Mouse (Mus musculus) embryo, embryonic 10 days (tissue): ENCODE results near the gene Eps8l3.

Experiments used
- DNase-seq: peaks from one replicate; pipeline ENCODE4 v3.0.0-alpha.2; 2015; ENCODE audit warnings: low spot score

The Eps8l3 gene

DNA sequence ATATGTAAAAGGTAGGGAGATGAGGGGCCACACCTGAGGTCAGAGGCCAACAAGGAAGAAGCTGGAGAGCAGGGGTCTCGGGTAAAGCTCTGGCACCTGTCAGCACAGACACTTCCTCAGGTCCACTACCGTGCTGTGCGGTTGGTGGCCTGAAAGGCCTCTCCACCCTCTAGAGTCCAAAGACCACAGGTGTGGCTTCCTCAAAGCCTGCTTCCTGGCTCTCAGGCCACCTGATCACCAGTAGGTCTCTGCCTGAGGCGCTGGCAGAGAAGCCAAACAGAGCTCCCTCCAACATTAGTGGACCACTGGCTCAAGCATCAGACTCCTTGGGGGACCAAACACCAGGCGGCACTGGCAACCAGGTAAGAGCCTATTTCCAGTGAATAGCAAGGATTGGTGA lies at the start of gene Eps8l3:
Eps8l3 (plus strand) TSS at position 225 of the 400 bp plus-strand sequence.
- DNase-seq: no peak

- DNase-seq: no peak
Observed at GRCm38 (mm10) chr3:107827873-107828405, 49.1 kb upstream of the Eps8l3 start.

GRCm38 (mm10) chr3:107828518-107828917 lies 48.5 kb upstream of the Eps8l3 start:
- no peak for DNase-seq

- DNase-seq: no peak
Observed at GRCm38 (mm10) chr3:107828997-107829396, 48.0 kb upstream of the Eps8l3 start.

DNA sequence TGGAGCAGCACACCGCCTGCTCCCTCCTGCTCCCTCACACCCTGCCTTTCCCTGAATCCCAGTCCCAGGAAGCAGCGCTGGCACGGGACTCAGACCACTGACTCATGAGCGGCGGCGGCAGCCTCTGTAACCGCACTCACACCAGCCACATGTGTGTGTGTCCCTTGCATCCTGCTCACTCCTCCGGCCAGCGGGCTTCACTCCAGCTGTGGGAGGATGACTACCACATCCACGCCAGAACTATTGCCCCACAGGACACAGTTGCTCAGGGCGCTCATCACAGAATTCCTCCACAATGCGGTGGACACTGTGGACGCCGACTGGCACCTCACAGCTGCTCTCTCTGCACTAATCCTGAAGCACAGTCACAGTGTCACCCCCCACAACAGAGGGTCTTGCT lies 47.4 kb upstream of the Eps8l3 start:
- DNase-seq: no peak

DNA sequence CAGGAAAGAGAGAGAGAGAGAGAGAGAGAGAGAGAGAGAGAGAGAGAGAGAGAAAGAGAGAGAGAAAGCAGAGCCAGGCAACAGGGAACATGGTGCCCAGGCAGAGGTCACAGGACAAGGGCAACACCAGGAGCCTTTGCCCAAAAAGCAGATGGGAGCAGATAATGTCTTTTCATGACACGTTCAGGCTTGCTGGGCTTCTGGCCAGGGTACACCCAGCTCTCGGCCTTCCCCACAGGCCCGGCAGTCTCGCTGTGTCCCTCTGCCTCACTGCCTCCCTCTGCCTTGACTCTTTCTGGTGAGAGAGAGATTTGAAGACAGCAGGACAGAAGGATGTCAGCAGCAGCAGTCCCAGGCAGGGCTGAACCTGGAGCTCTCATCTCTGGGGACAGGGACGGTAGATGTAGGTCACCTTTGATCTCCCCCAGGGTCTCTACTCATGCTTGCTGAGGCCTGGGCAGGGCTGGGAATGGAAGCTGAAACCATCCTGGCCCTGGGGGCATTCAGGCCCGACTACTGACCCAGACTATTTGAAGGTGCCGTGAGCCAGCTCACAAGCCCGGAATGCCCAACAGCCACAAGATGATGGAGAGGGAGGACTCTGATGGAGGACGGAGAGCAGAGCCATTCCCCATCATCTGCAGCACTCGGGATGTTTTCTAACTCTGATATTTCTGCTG lies 45.0 kb upstream of the Eps8l3 start:
- no peak for DNase-seq

DNA sequence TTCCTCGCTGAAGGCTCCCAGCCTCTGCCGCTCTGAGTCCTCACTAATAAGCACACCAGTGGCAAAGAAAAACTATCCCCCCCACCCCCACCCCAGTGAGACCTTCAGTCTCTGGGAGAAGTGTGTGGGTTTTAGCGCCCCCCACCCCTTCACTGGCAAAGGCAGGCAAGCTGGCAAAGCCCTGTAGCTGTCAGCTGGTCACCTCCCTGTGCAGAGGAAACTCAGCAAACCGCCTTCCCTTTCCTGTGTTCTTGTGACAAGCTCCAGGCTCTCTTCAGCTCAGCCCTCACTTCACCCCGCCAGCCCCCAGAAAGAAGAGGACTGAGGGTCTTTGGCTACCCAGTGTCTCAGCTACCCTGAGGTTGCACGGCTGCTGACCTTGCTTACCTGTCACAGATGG lies 44.4 kb upstream of the Eps8l3 start:
- no peak for DNase-seq

- no peak for DNase-seq
Observed at GRCm38 (mm10) chr3:107833370-107833769, 43.7 kb upstream of the Eps8l3 start.

GRCm38 (mm10) chr3:107833872-107834341 lies 43.1 kb upstream of the Eps8l3 start:
- DNase-seq: peak; percentile 66

DNA sequence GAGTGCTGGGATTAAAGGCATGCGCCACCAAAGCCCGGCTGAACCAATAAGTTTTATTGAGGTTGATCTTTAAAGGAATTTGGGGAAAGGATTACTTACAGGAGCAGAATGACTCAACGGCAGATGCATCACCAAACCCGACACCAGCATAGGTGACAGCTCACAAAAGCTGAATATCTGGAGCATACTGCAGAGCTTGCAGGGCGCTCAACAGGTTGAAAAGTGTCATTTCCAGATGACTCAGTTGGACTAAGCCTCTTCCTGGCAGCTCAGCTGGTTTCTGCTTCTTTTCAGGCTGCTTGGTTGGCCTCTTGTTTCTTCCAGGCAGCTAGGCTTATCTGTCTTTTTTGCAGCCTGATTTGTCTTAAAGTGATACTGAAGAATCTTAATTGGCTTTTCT lies 41.7 kb upstream of the Eps8l3 start:
- DNase-seq: no peak

DNA sequence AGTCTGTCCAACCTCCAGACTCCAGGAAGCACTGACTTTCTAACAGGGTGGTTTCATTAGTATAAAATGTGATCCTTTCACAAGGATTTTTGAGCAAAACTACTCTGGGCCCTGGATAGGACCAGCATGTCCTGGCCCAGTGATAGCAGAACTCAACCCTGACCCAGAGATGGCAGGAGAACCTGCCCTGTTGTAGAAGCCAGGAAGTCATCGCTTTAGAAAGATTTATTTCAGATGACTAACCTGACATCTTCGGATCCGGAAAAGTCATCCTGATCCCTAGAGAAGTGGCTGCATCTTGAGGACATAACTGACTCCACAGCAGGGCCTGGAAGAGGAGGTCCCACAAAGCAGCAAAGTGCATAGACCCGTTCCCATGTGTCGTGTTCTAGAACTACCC lies 37.2 kb upstream of the Eps8l3 start:
- no peak for DNase-seq

DNA sequence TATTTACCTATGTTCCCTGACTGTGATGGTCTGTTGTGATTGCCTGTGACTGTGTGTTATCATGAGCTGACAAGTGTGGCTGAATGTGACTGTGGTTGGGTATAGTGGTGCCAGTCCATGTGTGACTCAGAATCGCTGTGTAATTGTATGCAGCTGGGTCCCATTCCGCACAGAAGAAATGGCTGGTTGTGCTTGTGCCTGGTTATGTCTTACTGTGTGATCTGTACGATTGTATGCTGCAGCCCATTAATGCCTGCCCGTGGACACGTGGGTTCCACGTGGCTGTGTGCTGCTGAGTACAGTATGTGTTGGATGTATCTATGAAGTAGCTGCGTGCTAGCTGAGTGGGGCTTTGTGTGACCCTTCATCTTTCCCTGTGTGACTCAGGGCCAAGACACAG lies 36.2 kb upstream of the Eps8l3 start:
- no peak for DNase-seq

DNA sequence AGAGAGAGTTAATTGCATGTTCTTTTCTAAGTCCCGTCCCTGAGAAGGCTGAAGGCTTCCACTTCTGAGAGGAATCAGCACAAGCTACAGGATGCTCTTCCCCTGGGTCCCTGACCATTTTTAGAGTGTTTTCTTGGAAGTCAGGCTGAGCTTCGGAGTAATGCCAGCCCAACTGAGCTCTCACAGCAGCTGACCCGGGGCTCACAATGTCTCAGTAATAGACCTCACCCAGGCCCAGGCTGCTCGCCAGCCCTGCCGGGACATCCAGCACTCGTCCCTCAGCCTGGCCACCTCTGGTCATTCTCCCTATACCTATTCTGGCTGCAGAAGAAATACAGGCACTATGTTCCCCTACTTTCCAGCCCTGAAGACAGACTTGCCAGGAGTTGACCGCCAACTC lies 35.7 kb upstream of the Eps8l3 start:
- DNase-seq: no peak

DNA sequence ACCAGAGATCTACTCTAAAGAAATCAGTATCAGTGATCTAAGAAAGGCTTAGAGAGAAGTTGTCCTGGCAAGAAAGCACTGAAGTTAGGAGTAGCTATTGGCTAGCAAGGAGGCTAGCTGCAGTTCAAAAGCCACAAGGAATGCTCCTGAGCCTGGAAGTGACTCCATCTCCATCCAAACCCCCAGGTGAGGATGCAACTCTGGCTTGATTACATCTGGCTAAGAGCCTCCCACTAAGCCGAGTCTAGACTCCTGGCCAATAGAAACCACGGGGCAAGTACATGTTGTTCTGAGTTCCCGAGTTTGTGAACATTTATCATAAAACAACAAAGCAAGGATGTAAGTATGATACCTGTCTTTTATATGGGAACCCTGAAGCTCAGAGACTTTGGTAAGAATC lies 33.6 kb upstream of the Eps8l3 start:
- no peak for DNase-seq

- DNase-seq: no peak
Observed at GRCm38 (mm10) chr3:107844001-107844400, 33.0 kb upstream of the Eps8l3 start.

DNA sequence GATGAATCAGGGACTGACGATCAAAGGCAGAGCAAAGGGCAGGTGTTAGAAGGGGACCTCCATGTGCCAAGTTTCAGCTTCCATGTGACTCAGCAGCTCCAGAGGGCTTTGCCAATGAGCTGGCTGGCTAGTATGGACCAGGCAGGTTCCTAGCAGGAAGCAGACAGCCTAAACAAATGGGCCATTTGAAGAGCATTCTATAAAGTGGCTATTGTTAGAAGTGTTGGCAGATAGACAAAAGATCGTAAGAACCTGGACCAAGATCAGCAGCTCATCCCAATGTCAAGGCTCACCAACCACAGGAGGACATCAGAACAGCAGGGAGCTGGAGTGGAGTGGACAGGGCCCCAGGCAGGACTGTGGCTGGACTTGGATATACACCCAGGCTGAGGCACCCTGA lies 32.5 kb upstream of the Eps8l3 start:
- no peak for DNase-seq

DNA sequence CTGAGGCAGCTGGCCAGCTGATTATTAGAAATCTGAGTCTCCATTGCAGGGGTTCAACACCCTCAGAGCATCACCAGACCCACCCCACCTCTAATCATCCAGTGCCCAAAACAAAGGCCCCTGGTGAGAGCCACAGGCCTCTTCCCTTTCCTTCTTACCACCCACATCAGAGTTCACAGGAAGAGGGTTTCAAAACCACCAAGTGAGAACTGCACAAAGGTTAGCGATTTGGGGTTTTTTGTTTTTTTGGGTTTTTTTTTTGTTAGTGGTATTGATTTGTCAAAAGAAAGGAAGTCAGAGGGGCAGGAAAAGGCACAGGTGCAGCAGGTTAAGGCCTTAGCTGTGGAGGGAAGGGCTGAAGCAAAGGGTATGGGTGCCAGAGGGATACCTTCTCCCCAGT lies 30.9 kb upstream of the Eps8l3 start:
- no peak for DNase-seq

DNA sequence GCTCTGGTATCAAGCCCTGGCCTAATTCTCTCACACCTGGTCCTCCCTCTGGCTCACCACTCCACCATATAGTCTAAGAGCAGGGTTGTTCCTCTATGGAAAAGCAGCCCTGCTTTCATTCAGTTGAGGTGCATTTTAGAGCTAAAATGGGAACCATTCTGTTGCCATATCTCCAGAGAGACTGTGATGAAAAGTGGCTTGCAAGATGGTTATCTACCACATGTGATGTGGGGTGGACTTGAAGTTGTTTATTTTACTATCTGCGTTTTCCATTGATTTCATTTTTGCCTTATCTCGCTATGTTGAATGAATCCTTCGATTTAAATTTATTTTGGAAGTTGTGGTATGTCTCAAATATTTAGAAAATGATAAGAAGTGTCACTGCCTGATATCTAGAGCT lies 30.2 kb upstream of the Eps8l3 start:
- DNase-seq: no peak

GRCm38 (mm10) chr3:107848126-107848525 lies 28.9 kb upstream of the Eps8l3 start:
- no peak for DNase-seq

- DNase-seq: no peak
Observed at GRCm38 (mm10) chr3:107849000-107849692, 27.9 kb upstream of the Eps8l3 start.

GRCm38 (mm10) chr3:107849693-107850031 lies 27.4 kb upstream of the Eps8l3 start:
- DNase-seq: no peak

DNA sequence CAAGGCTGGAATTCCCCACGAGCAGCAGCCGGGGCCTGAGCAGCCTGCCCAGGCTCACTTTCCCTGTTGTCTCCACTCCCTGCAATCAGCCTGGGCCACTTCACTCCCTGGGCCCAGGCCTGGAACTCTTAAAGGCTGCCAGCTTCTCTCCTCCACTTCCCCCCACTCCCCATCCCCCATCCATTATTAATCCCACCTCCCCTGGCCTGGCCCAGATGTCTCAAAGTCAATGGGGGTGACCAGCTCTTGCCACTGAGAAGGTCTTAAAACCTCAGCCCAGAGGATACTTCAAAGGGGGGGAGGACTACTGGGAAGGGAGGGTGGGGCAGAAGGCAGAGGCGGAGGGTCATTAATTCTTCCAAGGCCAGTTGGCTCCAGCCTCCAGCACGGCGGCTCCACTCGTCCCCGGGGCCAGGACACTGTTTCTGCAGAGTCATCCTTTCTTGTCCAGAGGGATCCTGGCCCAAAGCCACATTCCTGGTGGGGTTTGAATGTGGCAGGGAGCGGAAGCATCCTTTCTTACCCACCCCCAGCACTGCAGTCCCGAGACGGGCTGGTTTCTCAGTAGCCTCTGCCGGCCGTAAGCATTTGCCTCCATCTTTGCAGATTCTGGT lies 26.5 kb upstream of the Eps8l3 start:
- DNase-seq: peak; percentile 65

DNA sequence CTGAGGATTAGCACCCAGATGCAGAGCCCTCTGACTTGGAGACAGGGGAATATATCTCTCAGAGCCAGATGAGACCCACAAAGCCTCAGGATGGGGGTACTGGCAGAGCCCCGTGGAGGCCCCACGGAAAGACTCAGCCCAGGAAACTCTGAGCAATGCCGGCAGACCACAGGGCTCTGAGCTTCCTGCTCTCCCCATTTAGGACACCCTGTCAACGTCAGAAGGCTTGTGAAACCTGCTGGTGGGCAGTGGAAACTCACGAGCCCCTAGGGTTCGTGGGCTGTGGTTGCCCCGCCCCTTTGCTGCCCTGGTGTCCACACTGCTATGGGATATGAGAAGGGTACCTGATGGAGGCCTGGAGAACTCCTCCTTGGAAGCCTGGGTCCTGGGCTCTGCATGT lies 24.2 kb upstream of the Eps8l3 start:
- no peak for DNase-seq
